Mouse (Mus musculus) midbrain, embryonic 10.5 days (tissue): ENCODE data around the gene Kdm6b. TPM values are rescaled to one million over a fixed set of nuclear protein-coding genes. Genes with fewer than 3 reads are reported as not detected.
"Not testable (repeated sequence)": the region's sequence is repeated elsewhere in the genome, so short reads cannot be mapped to it uniquely, and the experiment has no call there.

Experiments
- DNase-seq: peaks from one replicate; pipeline ENCODE4 v3.0.0-alpha.2; 2017; ENCODE audit warnings: low spot score
- H3K27ac ChIP-seq: fragments of 300-500 bp; sonication (generic); replicated peaks from 2 replicates; pipeline ENCODE4 v1.5.1; 2016; ENCODE audit warnings: mild to moderate bottlenecking
- H3K27me3 ChIP-seq: fragments of 300-500 bp; sonication (generic); 2 replicates; pipeline ENCODE4 v1.6.1; 2016; ENCODE audit warnings: low read depth, mild to moderate bottlenecking; ENCODE audit not compliant: poor library complexity, severe bottlenecking
- H3K36me3 ChIP-seq: fragments of 300-500 bp; sonication (generic); 2 replicates; pipeline ENCODE4 v1.6.1; 2016; ENCODE audit warnings: mild to moderate bottlenecking, moderate library complexity
- H3K4me1 ChIP-seq: fragments of 300-500 bp; sonication (generic); 2 replicates; pipeline ENCODE4 v1.6.1; 2016
- H3K4me3 ChIP-seq: fragments of 300-500 bp; sonication (generic); 2 replicates; pipeline ENCODE4 v1.5.1; 2016; ENCODE audit warnings: mild to moderate bottlenecking, moderate library complexity
- H3K9me3 ChIP-seq: fragments of 300-500 bp; sonication (generic); replicated peaks from 2 replicates; pipeline ENCODE4 v1.6.1; 2016; ENCODE audit warnings: mild to moderate bottlenecking
- WGBS: fragments of 180-500 bp; shearing (Covaris S2); methylation state at CpG from one replicate; pipeline ENCODE4 v1.1.7; 2016; 5-methylcytosine and 5-hydroxymethylcytosine counted together
- polyA plus RNA-seq: library from polyadenylated mRNA; unstranded; fragments of >200 nt; fragmentation: Nextera tagmentation; extraction: Ambion mirVana; gene quantifications from 2 replicates; pipeline ENCODE4 v1.2.1, GENCODE M21; 2016

The Kdm6b gene
- polyA plus RNA-seq, 1 experiment from 2014 or later = 31.8 TPM

- 10% methylated on average over 65 of the region's 66 CpGs for WGBS
- Histone ChIP-seq H3K4me3 (peak overlapping the region; percentile 63), H3K27me3 (peaks cover 28% of the 10 kb centered on the region), H3K9me3 (no peaks in the 10 kb centered on the region), H3K36me3 (peaks cover 54% of the 10 kb centered on the region), H3K27ac (peak overlapping the region; percentile 63; the same call in 1 of the 2 replicates), H3K4me1 (peaks cover 62% of the 10 kb centered on the region)
- peak; percentile 59 for DNase-seq
These were observed 14.0 kb downstream of the Kdm6b start for GRCm38 (mm10) chr11:69399201-69400082.

- Histone ChIP-seq H3K4me3 (peak overlapping the region; percentile 63), H3K9me3 (no peaks in the 10 kb centered on the region), H3K4me1 (peaks cover 66% of the 10 kb centered on the region), H3K36me3 (peaks cover 46% of the 10 kb centered on the region), H3K27me3 (peaks cover 28% of the 10 kb centered on the region), H3K27ac (peak overlapping the region; percentile 79)
- WGBS = 3% methylated on average over 21 of the region's 21 CpGs
- DNase-seq = peak; percentile 38
These were observed 14.8 kb downstream of the Kdm6b start for GRCm38 (mm10) chr11:69398486-69399200.

- Histone ChIP-seq H3K9me3 (no peaks in the 10 kb centered on the region), H3K4me1 (peaks cover 66% of the 10 kb centered on the region), H3K36me3 (peaks cover 40% of the 10 kb centered on the region), H3K27ac (peak within 1 kb of the TSS; percentile 79), H3K27me3 (peaks cover 28% of the 10 kb centered on the region), H3K4me3 (peak within 1 kb of the TSS; percentile 63)
- DNase-seq = peak; percentile 70
- WGBS = 2% methylated on average over 15 of the region's 16 CpGs
These were observed 15.4 kb downstream of the Kdm6b start, which contains the start of gene Tmem88 for GRCm38 (mm10) chr11:69398059-69398458. Gene Tmem88 (minus strand): TSS chr11:69398234.

GRCm38 (mm10) chr11:69397581-69398057, 15.9 kb downstream of the Kdm6b start:
- peaks cover 36% of the 10 kb centered on the region for H3K36me3 ChIP-seq
- H3K27ac ChIP-seq = peak overlapping the region; percentile 79
- WGBS = 2% methylated on average over 24 of the region's 24 CpGs
- H3K4me3 ChIP-seq = peak overlapping the region; percentile 63
- H3K4me1 ChIP-seq = peaks cover 66% of the 10 kb centered on the region
- H3K9me3 ChIP-seq = no peaks in the 10 kb centered on the region
- H3K27me3 ChIP-seq = peaks cover 28% of the 10 kb centered on the region
- peak; percentile 63 for DNase-seq

GRCm38 (mm10) chr11:69396772-69397171, 16.7 kb downstream of the Kdm6b start:
- H3K9me3 ChIP-seq = no peaks in the 10 kb centered on the region
- 22% methylated on average over 11 of the region's 11 CpGs for WGBS
- DNase-seq = peak; percentile 55
- peaks cover 64% of the 10 kb centered on the region for H3K4me1 ChIP-seq
- peaks cover 28% of the 10 kb centered on the region for H3K27me3 ChIP-seq
- H3K4me3 ChIP-seq = peak overlapping the region; percentile 63
- peaks cover 32% of the 10 kb centered on the region for H3K36me3 ChIP-seq
- peak overlapping the region; percentile 99 for H3K27ac ChIP-seq

- no peaks in the 10 kb centered on the region for H3K9me3 ChIP-seq
- DNase-seq = peak; percentile 97
- H3K27ac ChIP-seq = peak overlapping the region; percentile 99
- H3K4me3 ChIP-seq = peak overlapping the region; percentile 63
- H3K36me3 ChIP-seq = peaks cover 27% of the 10 kb centered on the region
- WGBS = under 1% methylated on average over 48 of the region's 48 CpGs
- H3K27me3 ChIP-seq = peaks cover 20% of the 10 kb centered on the region
- H3K4me1 ChIP-seq = peaks cover 54% of the 10 kb centered on the region
These were observed 17.7 kb downstream of the Kdm6b start for GRCm38 (mm10) chr11:69395634-69396373.

GRCm38 (mm10) chr11:69395235-69395633, 18.2 kb downstream of the Kdm6b start, which contains the start of the genes Naa38 and Cyb5d1:
Gene Naa38 (plus strand): TSS chr11:69395487.
Gene Cyb5d1 (minus strand): TSS chr11:69395631.
- Histone ChIP-seq H3K27me3 (peaks cover 14% of the 10 kb centered on the region), H3K4me3 (peak within 1 kb of the TSS; percentile 63), H3K4me1 (peaks cover 51% of the 10 kb centered on the region), H3K36me3 (peaks cover 21% of the 10 kb centered on the region), H3K27ac (peak within 1 kb of the TSS; percentile 99)
- not testable (repeated sequence) for H3K9me3 ChIP-seq
- peak; percentile 88 for DNase-seq
- 2% methylated on average over 24 of the region's 24 CpGs for WGBS

GRCm38 (mm10) chr11:69394591-69395167, 18.8 kb downstream of the Kdm6b start:
- H3K4me1 ChIP-seq = peaks cover 51% of the 10 kb centered on the region
- peak overlapping the region; percentile 63 for H3K4me3 ChIP-seq
- WGBS = 2% methylated on average over 31 of the region's 31 CpGs
- H3K27ac ChIP-seq = peak overlapping the region; percentile 99
- not testable (repeated sequence) for H3K9me3 ChIP-seq, H3K27me3 ChIP-seq
- peak; percentile 44 for DNase-seq
- peaks cover 16% of the 10 kb centered on the region for H3K36me3 ChIP-seq

GRCm38 (mm10) chr11:69390400-69391034, 23.0 kb downstream of the Kdm6b start:
- no peaks in the 10 kb centered on the region for H3K9me3 ChIP-seq
- DNase-seq = peak; percentile 55
- H3K36me3 ChIP-seq = peaks cover 10% of the 10 kb centered on the region
- H3K27ac ChIP-seq = no peak overlapping the region
- no peak overlapping the region for H3K4me3 ChIP-seq
- peaks cover 15% of the 10 kb centered on the region for H3K4me1 ChIP-seq
- 52% methylated on average over 10 of the region's 10 CpGs for WGBS
- no peaks in the 10 kb centered on the region for H3K27me3 ChIP-seq

GRCm38 (mm10) chr11:69389531-69390399, 23.7 kb downstream of the Kdm6b start:
- Histone ChIP-seq H3K4me1 (peaks cover 15% of the 10 kb centered on the region), H3K27ac (peak overlapping the region; percentile 17; the same call in 1 of the 2 replicates), H3K27me3 (no peaks in the 10 kb centered on the region), H3K9me3 (no peaks in the 10 kb centered on the region), H3K36me3 (peaks cover 10% of the 10 kb centered on the region), H3K4me3 (no peak overlapping the region)
- DNase-seq = no peak
- WGBS = 74% methylated on average over 14 of the region's 14 CpGs

- Histone ChIP-seq H3K4me1 (peaks cover 8% of the 10 kb centered on the region), H3K36me3 (peaks cover 10% of the 10 kb centered on the region), H3K4me3 (no peak overlapping the region), H3K27ac (no peak overlapping the region), H3K27me3 (no peaks in the 10 kb centered on the region), H3K9me3 (no peaks in the 10 kb centered on the region)
- no peak for DNase-seq
- 95% methylated on average over 4 of the region's 4 CpGs for WGBS
These were observed 24.8 kb downstream of the Kdm6b start for GRCm38 (mm10) chr11:69388680-69389079.
